Mouse (Mus musculus): ENCODE results near the gene Olfr467.
"Not testable (repeated sequence)": the region's sequence is repeated elsewhere in the genome, so short reads cannot be mapped to it uniquely, and the experiment has no call there.

Gene Olfr467

GRCm38 (mm10) chr7:107811963-107812362 lies at the start of gene Olfr467:
Olfr467 (plus strand) TSS chr7:107812263.
- DNase-seq (ENCODE audit: low read depth in 1 of 2, low spot score in 2 of 2), result no peak

DNA sequence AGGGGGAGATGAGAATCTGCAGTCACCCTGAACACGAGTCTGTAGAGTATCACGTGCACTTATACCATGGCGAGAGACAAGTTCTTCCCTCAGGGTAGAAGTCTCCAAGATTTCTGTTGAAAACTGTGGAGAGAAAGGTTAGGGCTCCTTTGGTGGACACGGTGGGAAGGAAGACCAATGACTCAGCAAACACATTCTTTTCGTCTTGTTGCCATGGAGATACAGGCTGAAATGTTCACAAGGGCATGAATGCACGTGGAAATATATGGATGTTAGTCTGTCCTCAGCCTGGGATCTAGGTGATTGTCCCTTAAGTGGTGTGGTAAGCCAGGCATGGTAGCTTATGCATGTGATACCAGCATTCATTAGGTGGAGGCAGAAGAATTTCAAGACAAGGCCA lies 41.3 kb upstream of the Olfr467 start:
- DNase-seq (ENCODE audit: low read depth in 1 of 2, low spot score in 2 of 2), result no peak

DNA sequence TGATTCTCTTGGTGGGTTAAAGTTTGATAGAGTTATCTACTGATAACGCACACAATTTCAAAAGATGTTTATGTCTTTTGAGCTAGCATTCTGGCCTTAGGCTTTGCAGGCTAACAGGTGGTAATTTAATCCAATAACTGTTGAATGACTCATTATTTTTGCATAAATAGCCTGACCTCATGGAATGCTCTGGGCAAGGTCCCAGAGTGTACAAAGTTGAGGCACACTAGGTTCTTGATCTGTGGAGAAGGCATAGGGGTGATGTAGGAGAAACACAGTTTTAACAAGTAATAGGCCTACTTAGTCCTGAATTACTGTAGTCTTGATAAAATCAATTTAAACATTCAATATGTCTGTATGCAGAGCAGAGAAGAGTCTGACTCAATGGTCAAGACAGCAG lies 33.8 kb upstream of the Olfr467 start:
- DNase-seq (ENCODE audit: low read depth in 1 of 2, low spot score in 2 of 2), result no peak

GRCm38 (mm10) chr7:107779611-107780010 lies 32.5 kb upstream of the Olfr467 start:
- no peak for DNase-seq (ENCODE audit: low read depth in 1 of 2, low spot score in 2 of 2)

GRCm38 (mm10) chr7:107787977-107788620 lies 24.0 kb upstream of the Olfr467 start:
- no peak for DNase-seq (ENCODE audit: low read depth in 1 of 2, low spot score in 2 of 2)

GRCm38 (mm10) chr7:107796500-107796899 lies 15.6 kb upstream of the Olfr467 start:
- no peak for DNase-seq (ENCODE audit: low read depth in 1 of 2, low spot score in 2 of 2)

- DNase-seq (ENCODE audit: low read depth in 1 of 2, low spot score in 2 of 2), result no peak
Measured at GRCm38 (mm10) chr7:107801108-107801507, 11.0 kb upstream of the Olfr467 start, which contains the start of gene Ovch2. Ovch2 (minus strand) TSS chr7:107801208.

GRCm38 (mm10) chr7:107802138-107802537 lies 9.9 kb upstream of the Olfr467 start:
- DNase-seq (ENCODE audit: low read depth in 1 of 2, low spot score in 2 of 2), result no peak

- DNase-seq (ENCODE audit: low read depth in 1 of 2, low spot score in 2 of 2), result no peak
Measured at GRCm38 (mm10) chr7:107819442-107819841, 7.4 kb downstream of the Olfr467 start.

DNA sequence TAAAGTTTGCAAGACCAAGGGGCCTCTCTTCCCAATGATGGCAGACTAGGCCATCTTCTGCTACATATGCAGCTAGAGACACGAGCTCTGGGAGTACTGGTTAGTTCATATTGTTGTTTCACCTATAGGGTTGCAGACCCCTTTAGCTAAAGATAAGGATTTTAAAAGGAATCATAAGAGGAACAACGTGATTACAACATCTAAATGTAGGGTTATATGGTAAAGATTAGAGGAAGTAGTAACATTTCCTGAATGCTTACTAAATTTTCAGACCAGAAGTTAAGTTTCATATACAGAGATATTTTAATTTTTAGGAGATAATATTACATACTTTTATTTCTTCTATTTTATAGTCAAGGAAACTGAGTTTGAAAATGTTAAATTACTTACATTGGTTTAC lies 11.8 kb downstream of the Olfr467 start:
- not testable (repeated sequence) for DNase-seq (ENCODE audit: low read depth in 1 of 2, low spot score in 2 of 2)

DNA sequence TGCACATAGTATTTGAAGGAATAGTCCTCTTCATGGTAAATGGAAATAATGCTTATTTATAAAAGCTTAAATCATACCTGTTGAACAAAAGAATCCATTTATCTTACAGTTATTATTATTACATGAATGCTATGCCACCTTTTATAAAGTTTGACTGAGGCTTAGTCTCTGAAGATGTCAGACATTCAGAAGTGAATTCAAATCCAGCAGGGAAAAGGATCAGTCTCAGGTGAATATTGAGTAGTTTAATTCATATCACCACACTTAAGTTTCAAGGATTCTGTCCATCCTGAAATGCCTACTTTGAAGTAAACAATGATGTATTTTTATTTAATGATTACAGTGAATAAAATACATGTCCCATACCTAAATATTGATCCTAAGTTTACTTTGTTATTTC lies 13.4 kb downstream of the Olfr467 start, which contains the start of gene Olfr469:
TSS of gene Olfr469 (minus strand) at position 101 of the 400 bp plus-strand sequence.
- not testable (repeated sequence) for DNase-seq (ENCODE audit: low read depth in 1 of 2, low spot score in 2 of 2)

- DNase-seq (ENCODE audit: low read depth in 1 of 2, low spot score in 2 of 2), result no peak
Measured at GRCm38 (mm10) chr7:107841719-107842118, 29.7 kb downstream of the Olfr467 start.

DNA sequence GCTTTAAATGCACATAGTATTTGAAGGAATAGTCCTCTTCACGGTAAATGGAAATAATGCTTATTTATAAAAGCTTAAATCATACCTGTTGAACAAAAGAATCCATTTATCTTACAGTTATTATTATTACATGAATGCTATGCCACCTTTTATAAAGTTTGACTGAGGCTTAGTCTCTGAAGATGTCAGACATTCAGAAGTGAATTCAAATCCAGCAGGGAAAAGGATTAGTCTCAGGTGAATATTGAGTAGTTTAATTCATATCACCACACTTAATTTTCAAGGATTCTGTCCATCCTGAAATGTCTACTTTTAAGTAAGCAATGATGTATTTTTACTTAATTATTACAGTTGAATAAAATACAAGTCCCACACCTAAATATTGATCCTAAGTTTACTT lies 35.3 kb downstream of the Olfr467 start, which contains the start of gene Olfr470:
TSS of gene Olfr470 (minus strand) at position 101 of the 400 bp plus-strand sequence.
- DNase-seq (ENCODE audit: low read depth in 1 of 2, low spot score in 2 of 2), result not testable (repeated sequence)
